Mouse (Mus musculus) kidney, embryonic 14.5 days (tissue): ENCODE results near the gene Mob3b. TPM values are rescaled to one million over a fixed set of nuclear protein-coding genes. Genes with fewer than 3 reads are reported as not detected.

Source experiments
- ATAC-seq: fragments of 200-750 bp; cut with Nextera tagmentation; 2 replicates; pipeline ENCODE4 v1.8.0; 2017; ENCODE audit warnings: moderate number of reproducible peaks, mild to moderate bottlenecking, moderate TSS enrichment, moderate library complexity; ENCODE audit not compliant: low FRiP score, low TSS enrichment
- H3K27ac ChIP-seq: fragments of 300-500 bp; sonication (generic); 2 replicates; pipeline ENCODE4 v1.5.1; 2014; ENCODE audit warnings: low read depth, mild to moderate bottlenecking, low read length, moderate library complexity, mixed read lengths
- H3K27me3 ChIP-seq: fragments of 300-500 bp; sonication (generic); 2 replicates; pipeline ENCODE4 v1.6.1; 2014; ENCODE audit warnings: mild to moderate bottlenecking, low read length; ENCODE audit not compliant: control insufficient read depth, insufficient read depth
- H3K36me3 ChIP-seq: fragments of 300-500 bp; sonication (generic); 2 replicates; pipeline ENCODE4 v1.6.1; 2014; ENCODE audit warnings: low read length, mixed read lengths; ENCODE audit not compliant: control insufficient read depth, insufficient read depth
- H3K4me1 ChIP-seq: fragments of 300-500 bp; sonication (generic); 2 replicates; pipeline ENCODE4 v1.6.1; 2014; ENCODE audit warnings: low read length, mixed read lengths; ENCODE audit not compliant: control insufficient read depth, insufficient read depth
- H3K4me2 ChIP-seq: fragments of 300-500 bp; sonication (generic); replicated peaks from 2 replicates; pipeline ENCODE4 v1.6.1; 2014; ENCODE audit warnings: low read depth, mild to moderate bottlenecking, low read length
- H3K4me3 ChIP-seq: fragments of 300-500 bp; sonication (generic); 2 replicates; pipeline ENCODE4 v1.5.1; 2014; ENCODE audit warnings: mild to moderate bottlenecking, low read length
- H3K9ac ChIP-seq: fragments of 300-500 bp; sonication (generic); 2 replicates; pipeline ENCODE4 v1.6.1; 2014; ENCODE audit warnings: low read depth, mild to moderate bottlenecking, low read length, moderate library complexity
- H3K9me3 ChIP-seq: fragments of 300-500 bp; sonication (generic); 2 replicates; pipeline ENCODE4 v1.6.1; 2016; ENCODE audit warnings: low read length; ENCODE audit not compliant: control insufficient read depth
- WGBS: fragments of 180-500 bp; shearing (Covaris S2); extraction: QIAGEN DNeasy Blood & Tissue Kit; methylation state at CpG from one replicate; pipeline ENCODE4 v1.1.7; 2014; 5-methylcytosine and 5-hydroxymethylcytosine counted together
- polyA plus RNA-seq: library from polyadenylated mRNA; unstranded; fragments of >200 nt; fragmentation: Nextera tagmentation; extraction: Ambion mirVana; gene quantifications from 2 replicates; pipeline ENCODE4 v1.2.1, GENCODE M21; 2014

The Mob3b gene
- polyA plus RNA-seq = 11.3 and 13.3 TPM in 2 replicates

- H3K27me3 ChIP-seq = no peaks in the 10 kb centered on the region
- under 1% methylated on average over 50 of the region's 50 CpGs for WGBS
- H3K9me3 ChIP-seq = no peaks in the 10 kb centered on the region
- peak within 1 kb of the TSS; percentile 77 for H3K9ac ChIP-seq
- peaks cover 3% of the 10 kb centered on the region; the same call in 1 of the 2 replicates for H3K4me1 ChIP-seq
- H3K4me3 ChIP-seq = peak within 1 kb of the TSS; percentile 69
- H3K4me2 ChIP-seq = peak within 1 kb of the TSS; percentile 85
- peak; percentile 74 for ATAC-seq
- peak within 1 kb of the TSS; percentile 74 for H3K27ac ChIP-seq
- H3K36me3 ChIP-seq = no peaks in the 10 kb centered on the region
Measured at GRCm38 (mm10) chr4:35156751-35157611, at the start of gene Mob3b. TSS of gene Mob3b (minus strand) at chr4:35157484.

GRCm38 (mm10) chr4:35204659-35205058 lies 47.4 kb upstream of the Mob3b start:
- Histone ChIP-seq H3K4me2 (no peak overlapping the region), H3K9ac (no peak overlapping the region), H3K27ac (no peak overlapping the region), H3K4me1 (no peaks in the 10 kb centered on the region), H3K9me3 (no peaks in the 10 kb centered on the region), H3K27me3 (no peaks in the 10 kb centered on the region), H3K36me3 (peaks cover 6% of the 10 kb centered on the region; the same call in 1 of the 2 replicates), H3K4me3 (no peak overlapping the region)
- 57% methylated on average over 7 of the region's 7 CpGs for WGBS
- ATAC-seq = no peak

- ATAC-seq = no peak
- Histone ChIP-seq H3K4me2 (no peak overlapping the region), H3K27me3 (no peaks in the 10 kb centered on the region), H3K4me1 (no peaks in the 10 kb centered on the region), H3K9ac (no peak overlapping the region), H3K27ac (no peak overlapping the region), H3K4me3 (no peak overlapping the region), H3K36me3 (peaks cover 6% of the 10 kb centered on the region; the same call in 1 of the 2 replicates), H3K9me3 (no peaks in the 10 kb centered on the region)
- WGBS = 91% methylated on average over 2 of the region's 2 CpGs
Measured at GRCm38 (mm10) chr4:35203724-35204123, 46.4 kb upstream of the Mob3b start.

GRCm38 (mm10) chr4:35201700-35202099 lies 44.4 kb upstream of the Mob3b start:
- ATAC-seq = no peak
- Histone ChIP-seq H3K4me2 (no peak overlapping the region), H3K9ac (no peak overlapping the region), H3K4me3 (no peak overlapping the region), H3K27me3 (no peaks in the 10 kb centered on the region), H3K36me3 (peaks cover 6% of the 10 kb centered on the region; the same call in 1 of the 2 replicates), H3K4me1 (no peaks in the 10 kb centered on the region), H3K27ac (no peak overlapping the region), H3K9me3 (no peaks in the 10 kb centered on the region)
- WGBS = 97% methylated on average over 5 of the region's 5 CpGs

- no peak overlapping the region for H3K27ac ChIP-seq
- H3K9me3 ChIP-seq = no peaks in the 10 kb centered on the region
- no peak overlapping the region for H3K4me2 ChIP-seq
- H3K4me1 ChIP-seq = no peaks in the 10 kb centered on the region
- peak; percentile 55; the same call in 1 of the 2 replicates for ATAC-seq
- no peak overlapping the region for H3K4me3 ChIP-seq
- WGBS = 39% methylated on average over 7 of the region's 7 CpGs
- H3K36me3 ChIP-seq = no peaks in the 10 kb centered on the region; the same call in 1 of the 2 replicates
- H3K9ac ChIP-seq = no peak overlapping the region
- no peaks in the 10 kb centered on the region for H3K27me3 ChIP-seq
Measured at GRCm38 (mm10) chr4:35192725-35193124, 35.4 kb upstream of the Mob3b start.

GRCm38 (mm10) chr4:35189794-35190193 lies 32.5 kb upstream of the Mob3b start:
- 64% methylated on average over 5 of the region's 5 CpGs for WGBS
- H3K4me3 ChIP-seq = no peak overlapping the region

GRCm38 (mm10) chr4:35187617-35188326 lies 30.5 kb upstream of the Mob3b start:
- no peaks in the 10 kb centered on the region for H3K4me1 ChIP-seq
- H3K27me3 ChIP-seq = no peaks in the 10 kb centered on the region
- ATAC-seq = no peak
- H3K4me3 ChIP-seq = no peak overlapping the region
- WGBS = 93% methylated on average over 8 of the region's 8 CpGs
- H3K9ac ChIP-seq = no peak overlapping the region
- no peaks in the 10 kb centered on the region; the same call in 1 of the 2 replicates for H3K36me3 ChIP-seq
- no peak overlapping the region for H3K27ac ChIP-seq
- H3K9me3 ChIP-seq = no peaks in the 10 kb centered on the region
- H3K4me2 ChIP-seq = no peak overlapping the region

More at GRCm38 (mm10) chr4:35189794-35190193, 32.5 kb upstream of the Mob3b start:
- no peaks in the 10 kb centered on the region; the same call in 1 of the 2 replicates for H3K36me3 ChIP-seq
- H3K27ac ChIP-seq = no peak overlapping the region
- H3K9ac ChIP-seq = no peak overlapping the region
- no peaks in the 10 kb centered on the region for H3K4me1 ChIP-seq
- no peaks in the 10 kb centered on the region for H3K27me3 ChIP-seq
- ATAC-seq = no peak
- no peak overlapping the region for H3K4me2 ChIP-seq
- no peaks in the 10 kb centered on the region for H3K9me3 ChIP-seq

- Histone ChIP-seq H3K36me3 (no peaks in the 10 kb centered on the region), H3K27ac (no peak overlapping the region), H3K27me3 (no peaks in the 10 kb centered on the region), H3K4me3 (no peak overlapping the region), H3K4me2 (no peak overlapping the region), H3K9me3 (no peaks in the 10 kb centered on the region), H3K4me1 (no peaks in the 10 kb centered on the region), H3K9ac (no peak overlapping the region)
- no peak for ATAC-seq
- WGBS = 66% methylated on average over 12 of the region's 12 CpGs
Measured at GRCm38 (mm10) chr4:35177926-35178645, 20.8 kb upstream of the Mob3b start.
